Mouse (Mus musculus): ENCODE measurements around the gene Rsph3b.
"Not testable (repeated sequence)": the region's sequence is repeated elsewhere in the genome, so short reads cannot be mapped to it uniquely, and the experiment has no call there.

DNA sequence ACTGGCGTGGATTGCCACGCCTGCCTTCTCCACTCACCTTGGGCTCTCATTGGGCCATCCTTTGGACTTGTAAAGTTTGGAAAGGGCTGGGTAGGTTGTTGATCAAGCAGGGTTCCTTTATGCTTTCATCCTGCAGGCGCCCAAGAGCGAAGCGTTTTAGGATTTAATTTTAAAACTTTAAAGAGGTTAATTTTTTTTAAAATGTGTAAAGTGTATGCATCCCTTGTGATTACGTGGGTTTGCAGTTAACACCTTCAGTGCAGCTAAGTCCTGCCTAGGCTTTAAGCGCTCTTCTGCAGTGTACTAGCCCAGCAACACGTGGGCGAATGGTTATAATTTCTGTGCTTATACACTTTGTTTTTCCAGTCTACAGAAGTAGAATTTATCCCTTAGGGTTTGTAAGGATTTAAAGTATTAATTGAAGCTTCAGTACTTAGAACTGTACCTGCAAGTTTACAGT is 317 bp upstream of the Rsph3b start:
- not testable (repeated sequence) for TF ChIP-seq CTCF (IDR thresholded peaks at IDR 0.05; ENCODE audit: low read depth, low read length); POLR2A (IDR thresholded peaks at IDR 0.05; ENCODE audit: insufficient read depth, low read length); EP300 (IDR thresholded peaks at IDR 0.05; ENCODE audit: insufficient read depth, low read depth, low read length)
